Mouse (Mus musculus): ENCODE measurements around the gene Scn10a.

Scn10a gene

DNA sequence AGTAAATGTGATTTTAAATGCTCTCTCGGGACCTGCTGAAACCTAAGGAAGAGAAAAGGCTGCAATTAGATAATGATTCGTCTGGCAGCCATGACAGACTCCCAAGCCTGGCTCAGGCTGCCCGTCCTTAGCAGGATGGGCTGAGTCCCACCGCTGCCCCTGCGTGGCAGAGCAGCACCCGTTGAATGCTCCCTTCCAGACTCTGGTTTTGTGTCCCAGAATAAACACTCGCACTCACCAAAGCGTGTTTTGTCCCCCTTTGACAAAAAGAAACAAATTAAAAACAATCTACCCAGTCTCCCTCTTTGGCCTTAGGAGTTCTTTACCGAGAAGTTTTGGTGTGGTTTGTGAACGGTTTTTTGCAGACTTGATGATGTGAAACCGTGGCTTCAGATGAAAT, at the start of gene Scn10a:
Gene Scn10a (minus strand): TSS at position 101 of the 400 bp plus-strand sequence.
- DNase-seq: no peak

DNA sequence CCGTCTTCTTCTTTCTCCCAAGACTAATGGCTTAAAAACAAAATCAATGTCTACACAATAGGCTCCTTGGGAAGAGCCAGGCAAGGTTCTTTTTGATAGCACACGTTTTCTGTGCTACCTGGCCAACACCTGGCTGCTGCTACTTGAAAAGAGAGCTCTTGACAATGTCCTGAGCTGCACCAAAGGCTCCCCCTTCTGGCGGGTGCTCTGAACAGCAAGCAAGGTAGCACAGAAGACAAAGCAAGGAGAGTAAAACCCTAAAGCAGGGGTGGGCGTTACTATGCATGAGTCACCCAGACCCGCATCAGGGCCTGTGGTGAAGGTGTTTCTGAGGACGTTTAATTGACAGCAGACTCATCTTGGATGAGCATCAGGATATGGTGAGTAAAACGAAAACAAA, 49.5 kb upstream of the Scn10a start:
- DNase-seq: peak; percentile 40 to 55

DNA sequence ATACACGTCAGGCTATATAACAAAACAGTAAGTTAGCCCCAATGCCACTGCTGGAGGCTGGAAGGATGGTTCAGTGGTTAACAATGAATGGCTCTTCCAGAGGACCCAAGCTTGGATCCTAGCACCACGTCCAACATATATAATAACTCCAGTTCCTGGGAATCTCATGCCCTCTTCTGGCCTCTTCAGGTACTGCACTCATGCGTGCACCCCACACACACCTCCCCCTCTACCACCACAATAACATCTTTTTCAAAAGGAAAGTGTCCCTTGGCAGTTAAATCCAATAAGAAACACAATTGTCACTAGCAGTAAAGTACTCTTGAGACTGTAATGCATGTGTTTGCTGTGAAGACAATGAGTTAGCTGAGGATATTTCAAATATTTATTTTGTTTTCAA, 41.1 kb upstream of the Scn10a start:
- no peak for DNase-seq

DNA sequence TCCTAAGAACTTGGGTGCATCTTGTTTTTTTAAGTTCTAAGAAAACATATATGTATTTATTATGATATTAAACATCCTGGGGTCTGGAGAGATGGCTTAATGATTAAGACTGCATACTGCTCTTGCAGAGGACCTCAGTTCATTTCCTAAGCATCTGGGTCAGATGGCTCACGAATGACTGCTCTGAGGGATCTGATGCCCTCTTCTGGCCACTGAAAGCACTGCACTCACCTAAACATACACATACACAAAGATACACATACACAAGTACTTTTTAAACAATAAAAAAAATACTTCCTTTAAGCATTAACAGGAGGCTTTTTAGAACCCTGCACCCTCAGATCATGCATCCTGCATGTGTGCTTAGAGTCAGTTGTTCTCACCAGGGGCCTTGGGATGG, 40.3 kb upstream of the Scn10a start:
- no peak for DNase-seq

DNA sequence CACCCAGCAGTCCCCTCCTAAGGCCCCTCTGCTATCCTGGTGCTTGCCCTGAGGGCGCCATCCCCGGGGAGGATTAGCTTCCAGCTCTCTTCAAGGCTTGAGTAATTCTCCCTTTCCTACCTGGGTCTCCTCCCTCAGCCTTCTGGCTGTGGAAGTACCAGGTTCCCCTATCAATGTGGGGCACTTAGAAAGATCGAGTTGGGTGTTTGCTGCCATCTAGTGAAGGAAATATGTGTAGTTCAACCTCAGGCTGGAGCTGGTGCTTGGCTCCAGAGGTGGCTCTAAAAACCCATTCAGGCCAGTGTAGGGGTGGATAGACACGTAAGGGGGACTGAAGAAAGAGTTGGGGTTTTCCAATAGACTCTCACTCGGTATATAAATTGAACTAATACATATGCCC, 32.4 kb upstream of the Scn10a start:
- DNase-seq: peak in 1 of 2 experiments; percentile 22

DNA sequence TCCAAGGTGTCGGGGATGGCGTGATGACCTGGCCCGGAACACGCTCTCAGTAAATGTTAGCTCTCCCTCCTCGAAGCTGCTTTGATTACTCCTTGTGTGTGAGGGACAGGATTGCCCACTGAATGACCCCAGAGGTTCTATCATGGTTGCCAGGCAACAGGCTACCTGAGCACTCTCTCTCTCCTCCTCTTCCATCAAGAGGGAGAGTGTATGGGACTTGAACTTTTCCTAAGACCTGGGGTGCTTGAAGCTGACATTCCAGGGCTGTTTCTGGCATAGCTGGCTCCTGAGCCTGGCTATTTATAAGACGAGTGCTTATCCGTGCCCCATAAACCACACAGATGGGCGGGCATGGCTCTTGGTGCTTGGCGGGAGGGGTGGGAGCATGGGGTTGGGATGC, 30.0 kb upstream of the Scn10a start:
- no peak for DNase-seq

DNA sequence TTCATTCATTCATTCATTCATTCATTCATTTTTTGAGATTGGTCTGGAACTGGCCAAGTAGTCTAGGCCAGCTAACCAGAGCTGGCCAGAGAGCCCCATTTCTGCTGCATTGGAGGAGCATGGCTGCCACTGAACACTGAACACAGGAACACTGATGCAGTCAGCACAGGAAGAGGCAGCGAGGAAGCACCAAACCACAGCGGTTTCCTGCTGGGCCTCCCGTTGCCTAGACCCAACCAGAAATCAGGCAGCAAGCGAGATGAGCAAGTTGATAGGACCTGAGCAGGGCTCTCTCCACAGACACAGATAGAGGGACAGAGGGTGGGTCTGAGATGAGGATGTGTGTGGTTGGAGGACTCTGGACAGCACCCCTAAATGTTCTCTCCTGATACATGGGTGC, 24.8 kb upstream of the Scn10a start:
- no peak for DNase-seq

DNA sequence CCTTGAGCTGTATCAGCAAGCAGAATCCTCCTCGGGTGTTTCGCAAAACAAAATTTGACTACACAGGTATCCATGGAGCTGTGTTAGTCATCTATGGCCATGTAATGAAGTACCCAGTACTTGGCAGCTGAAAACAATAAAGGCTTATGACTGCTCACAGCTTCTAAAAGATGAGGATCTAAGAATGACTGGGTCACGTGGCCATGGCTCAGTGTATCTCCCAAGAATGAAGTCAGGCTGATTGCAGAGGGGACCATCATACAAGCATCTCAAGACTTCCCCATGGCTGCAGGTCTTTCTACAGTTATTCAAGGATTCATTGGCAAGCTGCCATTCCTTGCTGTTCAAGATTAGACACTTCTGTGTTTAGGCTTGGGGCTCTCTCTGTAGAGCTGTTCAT, 24.2 kb upstream of the Scn10a start:
- DNase-seq: no peak

DNA sequence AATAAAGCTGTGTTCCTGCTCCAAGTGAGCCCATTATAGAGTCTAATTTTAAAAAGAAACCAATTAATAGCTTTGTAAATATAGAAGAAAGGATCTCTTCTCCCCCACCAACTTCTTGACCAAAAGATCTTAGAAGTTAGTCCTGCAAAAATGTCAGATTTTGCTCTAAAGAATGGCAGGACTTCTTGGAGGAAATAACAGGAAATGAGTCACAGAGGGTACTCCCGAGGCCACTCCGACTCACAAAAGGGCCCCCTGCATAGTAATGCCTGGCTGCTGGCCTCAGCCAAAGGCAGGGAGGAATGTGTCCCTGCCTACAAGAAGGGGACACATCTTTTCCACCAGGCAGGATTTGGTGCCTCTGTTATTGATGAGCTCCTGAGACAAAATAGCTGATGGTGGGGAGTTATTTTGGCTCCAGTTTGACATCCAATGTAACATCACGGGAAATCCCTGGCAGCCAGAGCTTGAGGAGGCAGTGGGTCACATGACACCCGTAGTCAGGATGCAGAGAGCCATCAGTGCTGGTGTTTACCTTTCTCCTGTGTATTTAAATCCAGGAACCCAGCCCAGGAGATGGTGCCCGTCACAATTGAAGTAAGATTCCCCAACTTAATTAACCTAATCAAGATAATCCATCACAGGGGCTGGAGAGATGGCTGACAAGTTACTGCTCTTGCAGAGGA, 22.1 kb upstream of the Scn10a start:
- DNase-seq: no peak

DNA sequence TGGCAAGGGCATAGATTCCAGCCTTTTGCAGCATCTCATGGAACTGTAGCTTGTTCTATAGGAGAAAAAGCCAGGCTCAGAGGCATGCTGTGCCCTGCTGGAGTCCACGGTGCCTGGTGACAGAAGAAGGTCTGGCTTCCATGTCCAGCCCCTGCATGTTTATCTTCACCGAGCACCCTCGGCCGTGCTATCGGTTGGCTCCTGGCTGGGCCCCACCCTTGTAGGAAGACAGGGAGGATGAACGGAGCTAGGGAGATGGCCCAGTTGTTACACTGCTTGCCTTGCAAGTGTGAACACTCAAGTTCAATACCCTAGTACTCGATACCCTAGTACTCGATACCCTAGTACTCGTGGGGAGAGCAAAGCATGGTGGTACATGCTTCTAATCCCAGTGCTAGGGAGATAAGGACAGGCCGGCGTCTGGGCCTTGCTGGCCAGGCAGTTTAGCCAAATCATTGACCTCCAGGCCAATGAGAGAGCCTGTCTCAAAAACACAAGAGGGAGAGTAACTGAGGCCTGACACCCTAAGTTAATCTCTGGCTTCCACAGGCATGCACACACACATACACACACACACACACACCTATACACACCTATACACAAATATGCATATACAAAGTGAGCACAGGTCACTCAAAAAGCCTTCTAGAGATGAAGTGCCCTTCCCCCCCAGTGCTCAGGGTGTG, 9.4 kb upstream of the Scn10a start:
- no peak for DNase-seq

DNA sequence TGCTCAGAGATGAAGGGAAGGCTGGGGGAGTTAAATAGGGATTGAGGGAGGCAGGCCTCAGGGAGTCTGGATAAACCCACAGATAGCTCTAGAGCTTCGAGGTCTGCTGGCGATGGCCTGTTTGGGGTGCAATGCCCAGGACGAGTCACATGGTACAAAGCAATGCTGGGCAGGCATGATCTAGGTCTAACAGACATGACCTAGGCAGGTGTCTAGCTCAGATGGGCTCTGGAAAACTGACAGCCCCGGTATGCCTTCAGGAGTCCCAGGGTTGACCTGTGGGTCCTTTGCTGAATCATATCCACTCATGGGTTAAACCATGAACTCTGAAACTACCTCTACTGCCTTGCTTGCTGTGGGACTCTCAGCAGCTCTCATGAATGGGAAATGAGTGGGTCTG, 7.9 kb upstream of the Scn10a start:
- no peak for DNase-seq

DNA sequence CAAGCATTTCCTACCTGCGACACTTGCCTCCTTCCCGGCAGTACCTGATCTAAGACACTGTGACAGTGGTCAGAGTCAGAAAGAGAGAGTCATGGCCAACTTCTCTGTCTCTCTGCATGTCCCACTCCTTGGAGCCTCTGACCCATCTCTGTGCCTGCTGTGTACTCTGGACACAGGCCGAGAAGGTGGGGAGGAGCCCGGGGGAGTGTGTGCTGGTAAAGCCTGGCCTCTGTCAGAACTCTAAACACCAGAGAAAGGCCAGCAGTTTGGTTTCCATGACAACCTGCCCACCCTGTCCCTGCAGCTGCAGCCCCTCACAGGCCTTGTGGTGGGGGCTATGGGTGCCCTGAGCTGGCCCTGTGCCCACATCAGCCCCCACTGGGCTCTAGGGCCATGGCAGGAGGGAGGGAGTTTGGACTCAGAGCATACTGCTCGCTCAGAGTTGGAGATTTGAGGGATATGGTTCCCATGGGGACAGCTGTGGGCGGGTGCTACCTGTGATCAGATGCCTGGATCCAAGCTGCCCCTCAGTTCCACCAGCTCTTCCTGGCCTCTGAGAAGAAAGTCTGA, 6.3 kb upstream of the Scn10a start:
- peak; percentile 9 to 11 for DNase-seq

DNA sequence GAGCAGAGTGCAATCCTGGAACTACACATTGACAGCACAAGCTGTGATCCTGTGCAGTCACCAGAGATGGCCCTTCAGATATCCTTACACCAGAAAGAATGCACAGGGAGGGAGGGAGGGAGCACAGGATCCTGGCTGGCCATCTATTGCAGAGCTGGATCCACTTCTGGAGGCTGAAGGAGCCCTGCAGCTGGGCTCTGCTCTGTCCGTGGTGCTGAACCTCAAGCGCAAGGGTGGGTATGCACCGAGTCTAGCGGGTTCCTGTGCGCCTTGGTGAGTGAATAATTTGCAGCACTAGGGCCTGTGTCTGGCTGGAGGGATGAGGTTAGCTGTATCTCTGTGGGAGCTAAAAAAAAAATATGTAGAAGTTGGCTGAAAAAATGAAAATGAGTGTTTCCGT, 12.4 kb downstream of the Scn10a start:
- DNase-seq: peak; percentile 94 to 95

DNA sequence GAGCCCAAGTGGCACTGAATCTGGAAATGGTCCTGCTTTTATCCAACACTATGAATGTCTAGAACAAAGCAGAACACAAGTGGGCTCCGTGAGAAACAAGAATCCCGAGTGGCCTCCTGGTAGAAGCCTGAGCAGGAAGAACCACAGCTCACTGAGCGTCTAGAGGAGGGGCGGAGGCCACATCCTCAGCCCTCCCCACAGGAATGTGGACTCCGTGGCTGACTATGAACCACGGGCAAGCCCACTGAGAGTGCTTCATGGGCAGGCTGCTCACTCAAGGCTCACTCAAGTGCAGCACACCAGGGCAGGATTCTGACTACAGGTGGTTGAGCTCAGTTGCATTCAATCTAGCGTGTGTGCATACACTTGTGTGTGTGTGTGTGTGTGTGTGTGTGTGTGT, 27.6 kb downstream of the Scn10a start:
- no peak for DNase-seq

DNA sequence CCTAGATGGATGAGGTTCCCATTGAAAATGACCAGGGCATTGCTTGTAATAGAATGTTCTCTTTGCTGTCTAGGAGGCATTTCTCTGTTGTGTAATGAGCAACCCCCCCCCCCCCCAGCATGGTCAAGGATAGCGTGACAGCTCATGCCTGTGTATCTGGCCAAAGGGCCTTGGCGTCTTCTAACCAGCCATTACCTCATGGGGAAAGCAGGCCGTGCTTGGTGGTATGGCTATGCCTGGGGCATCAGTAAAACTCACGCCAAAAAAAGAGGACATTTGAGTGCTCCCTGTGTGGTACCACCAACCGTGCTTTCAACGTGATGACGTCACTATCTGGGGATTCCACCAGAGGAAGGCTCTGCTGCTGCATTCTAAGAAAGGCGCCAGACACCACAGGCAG, 28.1 kb downstream of the Scn10a start:
- DNase-seq: no peak

DNA sequence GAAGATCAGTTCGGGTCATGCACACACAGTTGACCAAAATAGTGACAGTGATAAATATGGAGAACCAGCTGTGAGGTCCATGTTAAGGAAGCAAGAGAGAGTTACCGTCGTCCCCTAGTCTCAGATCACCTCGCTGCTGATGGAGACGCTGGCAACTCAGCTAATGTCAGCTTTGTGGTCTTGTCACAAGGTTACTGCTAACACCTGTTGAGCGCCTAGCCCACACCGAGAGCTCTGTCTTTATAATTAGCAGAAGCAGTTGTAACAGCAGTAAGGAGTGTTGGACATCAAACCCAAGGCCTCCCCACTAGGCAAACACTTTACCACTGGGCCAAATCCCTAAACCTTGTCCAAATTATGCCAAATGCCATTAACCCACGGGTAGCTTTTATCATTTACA, 31.2 kb downstream of the Scn10a start:
- no peak for DNase-seq

DNA sequence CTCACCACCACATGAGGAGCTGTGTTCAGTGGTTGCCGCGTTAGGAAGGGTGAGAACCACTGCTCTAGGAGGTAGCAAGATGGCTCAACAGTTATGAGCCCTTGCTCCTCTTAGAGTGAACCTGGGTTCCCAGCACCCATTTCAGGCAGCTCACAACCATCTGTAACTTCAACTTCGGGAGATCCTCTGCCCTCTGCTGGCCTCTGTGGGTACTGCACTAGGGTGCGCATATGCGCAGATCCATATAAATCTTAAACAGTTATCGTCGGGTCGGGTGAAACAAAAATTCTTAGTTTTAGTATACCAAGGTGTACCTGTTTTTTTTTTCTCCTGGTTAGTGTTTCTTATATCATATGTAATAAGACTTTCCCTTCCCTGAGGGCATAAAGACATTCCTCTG, 32.9 kb downstream of the Scn10a start:
- DNase-seq: no peak

DNA sequence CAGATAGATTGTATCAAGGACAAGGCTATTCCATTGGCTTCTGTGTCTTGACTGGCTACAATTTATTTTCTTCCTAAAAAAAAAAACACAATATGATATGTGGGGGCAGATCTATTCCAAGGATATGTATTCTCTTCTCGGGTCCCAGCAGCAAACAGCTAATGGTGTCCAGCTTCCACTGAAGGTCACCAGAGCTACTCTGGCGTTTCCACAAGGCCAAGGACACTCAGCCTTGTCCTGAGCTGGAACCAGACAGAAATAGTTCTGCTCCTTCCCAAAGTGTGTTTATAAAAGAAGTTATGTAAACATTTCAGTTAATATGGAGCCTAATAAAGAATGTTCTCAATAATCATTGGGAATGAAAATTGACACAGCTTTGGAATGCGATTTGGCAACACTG, 38.2 kb downstream of the Scn10a start:
- DNase-seq: no peak

DNA sequence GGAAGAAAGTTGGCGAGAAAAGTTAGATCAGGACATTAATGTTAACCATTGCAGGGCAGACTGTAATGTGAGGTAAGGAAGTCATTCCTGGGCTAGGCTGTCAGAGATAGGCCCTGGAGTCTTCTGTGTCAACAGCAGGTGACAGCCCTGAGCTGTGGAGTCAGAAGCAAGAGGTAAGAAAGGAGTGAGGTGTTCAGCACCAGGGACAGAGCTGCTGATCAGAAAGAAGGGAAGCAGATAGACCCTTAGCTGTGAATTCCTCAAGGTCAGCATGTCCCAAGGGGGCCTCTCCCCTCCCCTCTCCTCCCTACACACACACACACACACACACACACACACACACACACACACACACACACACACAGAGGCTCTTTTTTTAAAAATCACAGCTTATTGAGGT, 55.0 kb downstream of the Scn10a start:
- DNase-seq: peak; percentile 61 to 62

DNA sequence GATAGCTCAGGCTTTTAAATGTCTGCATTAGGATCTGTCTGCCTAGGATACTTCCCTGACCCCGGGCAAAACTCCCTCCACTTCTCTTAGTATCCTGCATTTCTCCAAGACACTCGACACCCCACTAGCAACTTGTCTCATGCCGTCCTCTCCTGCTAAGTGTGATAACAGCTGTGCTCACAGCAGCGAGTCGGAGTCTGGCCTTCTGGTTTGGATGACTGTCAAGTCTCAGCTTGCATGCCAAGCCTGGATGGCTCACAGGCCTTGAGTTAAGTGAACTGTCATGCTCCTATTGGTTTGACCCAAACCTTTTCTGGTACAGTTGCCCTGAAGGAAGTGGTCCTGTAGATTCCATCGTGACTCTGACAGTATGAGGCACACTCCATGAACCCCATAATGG, 63.0 kb downstream of the Scn10a start:
- peak in 1 of 2 experiments; percentile 3 for DNase-seq

DNA sequence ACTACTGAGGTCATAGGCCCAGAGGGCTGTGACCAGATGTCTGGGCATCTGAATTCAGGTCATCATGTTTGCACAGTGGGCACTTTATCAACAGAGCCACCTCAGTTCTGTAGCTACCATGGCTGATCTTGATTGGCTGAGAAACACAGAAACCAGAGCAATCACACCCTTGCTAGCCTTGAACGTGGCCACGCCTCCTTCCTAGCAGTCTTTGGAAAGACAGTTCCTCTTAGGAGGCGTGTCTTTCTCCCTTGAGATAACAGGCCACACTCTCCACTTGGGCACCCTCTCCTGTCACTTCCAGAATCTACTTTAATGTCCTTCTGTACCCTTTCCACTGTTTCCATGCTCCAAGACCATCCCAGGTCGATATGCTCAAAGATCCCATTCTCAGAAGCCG, 65.4 kb downstream of the Scn10a start:
- DNase-seq: no peak

DNA sequence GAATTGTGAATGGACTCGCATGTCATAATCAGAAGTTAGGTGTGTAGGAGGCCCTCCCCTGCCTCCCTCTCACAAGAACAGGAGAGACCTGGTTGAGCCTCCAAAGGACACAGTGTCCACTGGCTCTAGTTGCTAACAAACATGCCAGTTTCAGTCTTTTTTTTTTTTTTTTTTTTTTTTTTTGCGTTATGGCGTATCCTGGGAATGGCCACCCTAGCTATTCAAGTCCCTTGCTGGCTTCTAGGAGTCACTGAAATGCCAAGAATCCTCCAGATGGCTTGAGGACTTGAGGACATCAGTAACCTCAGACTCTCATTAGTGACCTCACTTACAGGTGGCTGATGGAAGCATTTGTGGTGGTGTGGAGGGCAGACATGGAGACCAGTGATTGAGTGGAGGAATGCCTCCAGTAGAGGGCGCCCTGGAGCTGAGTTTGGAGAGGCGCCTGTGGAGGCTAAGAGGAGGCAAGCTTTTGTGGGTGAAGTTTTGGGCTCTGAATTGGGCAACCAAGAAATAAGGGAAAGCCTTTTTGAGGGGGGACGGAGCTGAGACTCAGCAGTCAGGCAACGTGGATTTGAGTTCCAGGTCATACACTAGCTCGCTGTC, 72.1 kb downstream of the Scn10a start:
- peak; percentile 79 to 81 for DNase-seq

DNA sequence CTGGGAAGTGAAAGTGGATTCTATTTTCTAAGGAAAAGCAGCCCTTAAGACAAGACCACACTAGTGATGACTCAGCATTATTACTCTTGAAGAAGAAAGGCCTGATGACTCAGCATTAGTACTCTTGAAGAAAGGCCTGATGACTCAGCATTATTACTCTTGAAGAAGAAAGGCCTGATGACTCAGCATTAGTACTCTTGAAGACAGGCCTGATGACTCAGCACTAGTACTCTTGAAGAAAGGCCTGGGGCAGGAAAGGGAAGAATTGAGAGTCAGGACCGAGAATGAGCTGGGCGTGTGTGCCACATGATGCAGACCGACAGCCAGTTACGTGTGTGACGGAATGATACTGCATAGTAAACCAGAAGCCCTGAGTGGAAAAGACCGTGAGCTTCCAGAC, 77.1 kb downstream of the Scn10a start:
- no peak for DNase-seq

DNA sequence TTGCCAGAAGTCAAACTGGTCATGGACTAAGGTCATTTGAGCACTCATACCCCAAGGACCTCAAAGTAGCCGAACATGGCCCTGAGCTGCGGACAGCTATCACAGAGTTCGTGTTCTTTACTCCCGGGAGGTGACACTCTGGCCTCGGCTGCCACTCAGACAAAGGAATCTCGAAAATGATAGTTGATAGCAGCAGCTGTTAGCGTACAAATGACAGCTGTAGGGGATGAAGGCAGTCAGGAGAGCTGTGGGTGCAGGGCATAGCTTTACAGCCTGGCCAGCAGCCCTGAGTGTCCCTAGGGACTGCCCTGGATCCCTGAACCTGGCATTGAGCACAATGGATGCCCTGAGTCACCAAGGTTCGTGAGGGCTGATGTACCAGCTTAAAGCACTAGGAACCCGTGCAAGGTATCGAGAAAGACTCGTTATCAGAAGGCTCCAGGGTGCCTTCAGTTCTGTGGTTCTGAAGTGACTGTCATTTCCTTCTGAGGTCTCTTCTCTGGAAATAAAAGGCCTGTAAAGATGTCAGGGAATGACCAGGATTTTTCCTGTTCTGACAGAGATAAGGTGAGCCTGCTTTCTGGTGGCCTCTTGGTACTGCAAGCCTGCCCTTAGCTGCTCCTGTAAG, 84.8 kb downstream of the Scn10a start:
- peak; percentile 3 to 6 for DNase-seq
